Mouse (Mus musculus) lung, embryonic 16.5 days (tissue): ENCODE measurements at regions not wholly inside any gene's neighbourhood (a gene's known extent, or its start where the extent isn't known, plus 50 kb on each side); places are given as distances from the start of the nearest gene placed in this dataset.

Experiments
- ATAC-seq: fragments of 200-750 bp; cut with Nextera tagmentation; 2 replicates; pipeline ENCODE4 v1.8.0; 2017; ENCODE audit warnings: low read depth, mild to moderate bottlenecking, moderate library complexity
- H3K27ac ChIP-seq: fragments of 300-500 bp; sonication (generic); 2 replicates; pipeline ENCODE4 v1.5.1; 2014; ENCODE audit warnings: mild to moderate bottlenecking, control low read depth, low read length
- H3K27me3 ChIP-seq: fragments of 300-500 bp; sonication (generic); 2 replicates; pipeline ENCODE4 v1.6.1; 2014; ENCODE audit warnings: low read depth, low read length, mixed read lengths; ENCODE audit not compliant: control insufficient read depth, insufficient read depth
- H3K36me3 ChIP-seq: fragments of 300-500 bp; sonication (generic); 2 replicates; pipeline ENCODE4 v1.6.1; 2014; ENCODE audit warnings: low read length; ENCODE audit not compliant: control insufficient read depth, insufficient read depth
- H3K4me1 ChIP-seq: fragments of 300-500 bp; sonication (generic); replicated peaks from 2 replicates; pipeline ENCODE4 v1.6.1; 2014; ENCODE audit warnings: low read length, mixed read lengths; ENCODE audit not compliant: control insufficient read depth, insufficient read depth
- H3K4me2 ChIP-seq: fragments of 300-500 bp; sonication (generic); 2 replicates; pipeline ENCODE4 v1.6.1; 2014; ENCODE audit warnings: low read depth, low read length, control low read depth
- H3K4me3 ChIP-seq: fragments of 300-500 bp; sonication (generic); 2 replicates; pipeline ENCODE4 v1.5.1; 2014; ENCODE audit warnings: mild to moderate bottlenecking, low read length, control low read depth
- H3K9ac ChIP-seq: fragments of 300-500 bp; sonication (generic); 2 replicates; pipeline ENCODE4 v1.6.1; 2014; ENCODE audit warnings: low read length, control low read depth
- H3K9me3 ChIP-seq: fragments of 300-500 bp; sonication (generic); 2 replicates; pipeline ENCODE4 v1.6.1; 2016; ENCODE audit warnings: low read length; ENCODE audit not compliant: control insufficient read depth
- WGBS: fragments of 180-500 bp; shearing (Covaris S2); extraction: QIAGEN DNeasy Blood & Tissue Kit; methylation state at CpG from one replicate; pipeline ENCODE4 v1.1.7; 2014; 5-methylcytosine and 5-hydroxymethylcytosine counted together

GRCm38 (mm10) chr17:83015656-83016055 is 199.4 kb upstream of the Pkdcc start:
- WGBS, result 37% methylated on average over 2 of the region's 2 CpGs
- Histone ChIP-seq H3K36me3 (no peaks in the 10 kb centered on the region), H3K9ac (no peak overlapping the region), H3K27me3 (no peaks in the 10 kb centered on the region), H3K27ac (no peak overlapping the region), H3K4me3 (no peak overlapping the region), H3K9me3 (no peaks in the 10 kb centered on the region), H3K4me1 (peaks cover 13% of the 10 kb centered on the region; the same call in 1 of the 2 replicates), H3K4me2 (no peak overlapping the region)
- no peak for ATAC-seq

GRCm38 (mm10) chr17:83016936-83017335 is 198.2 kb upstream of the Pkdcc start:
- H3K9me3 ChIP-seq, result no peaks in the 10 kb centered on the region
- no peak overlapping the region for H3K4me3 ChIP-seq
- peaks cover 13% of the 10 kb centered on the region; the same call in 1 of the 2 replicates for H3K4me1 ChIP-seq
- no peak overlapping the region for H3K27ac ChIP-seq
- 89% methylated on average over 5 of the region's 5 CpGs for WGBS
- no peaks in the 10 kb centered on the region for H3K36me3 ChIP-seq
- no peak overlapping the region for H3K4me2 ChIP-seq
- H3K27me3 ChIP-seq, result no peaks in the 10 kb centered on the region
- ATAC-seq, result no peak
- H3K9ac ChIP-seq, result no peak overlapping the region

- no peak for ATAC-seq
- H3K36me3 ChIP-seq, result no peaks in the 10 kb centered on the region
- no peaks in the 10 kb centered on the region for H3K9me3 ChIP-seq
- no peak overlapping the region for H3K4me3 ChIP-seq
- H3K4me2 ChIP-seq, result no peak overlapping the region
- peak overlapping the region; percentile 76 for H3K27ac ChIP-seq
- 36% methylated on average over 5 of the region's 5 CpGs for WGBS
- H3K9ac ChIP-seq, result no peak overlapping the region
- H3K27me3 ChIP-seq, result no peaks in the 10 kb centered on the region
- peaks cover 13% of the 10 kb centered on the region; the same call in 1 of the 2 replicates for H3K4me1 ChIP-seq
These were observed 195.8 kb upstream of the Pkdcc start for GRCm38 (mm10) chr17:83019267-83019666.

GRCm38 (mm10) chr17:83020576-83020975 is 194.5 kb upstream of the Pkdcc start:
- WGBS, result 42% methylated on average over 10 of the region's 10 CpGs
- Histone ChIP-seq H3K27ac (peak overlapping the region; percentile 76), H3K9me3 (no peaks in the 10 kb centered on the region), H3K9ac (no peak overlapping the region), H3K27me3 (no peaks in the 10 kb centered on the region), H3K36me3 (no peaks in the 10 kb centered on the region), H3K4me3 (no peak overlapping the region), H3K4me1 (peaks cover 17% of the 10 kb centered on the region; the same call in 1 of the 2 replicates), H3K4me2 (no peak overlapping the region)
- ATAC-seq, result peak; percentile 86

GRCm38 (mm10) chr17:83025340-83025816 is 189.7 kb upstream of the Pkdcc start:
- no peaks in the 10 kb centered on the region for H3K9me3 ChIP-seq
- no peak overlapping the region for H3K27ac ChIP-seq
- no peak overlapping the region for H3K9ac ChIP-seq
- no peaks in the 10 kb centered on the region for H3K36me3 ChIP-seq
- no peak overlapping the region for H3K4me3 ChIP-seq
- 8% methylated on average over 5 of the region's 5 CpGs for WGBS
- H3K27me3 ChIP-seq, result no peaks in the 10 kb centered on the region
- H3K4me2 ChIP-seq, result no peak overlapping the region
- peaks cover 4% of the 10 kb centered on the region; the same call in 1 of the 2 replicates for H3K4me1 ChIP-seq
- peak; percentile 65 for ATAC-seq

GRCm38 (mm10) chr17:83034914-83035573 is 180.0 kb upstream of the Pkdcc start:
- Histone ChIP-seq H3K4me3 (no peak overlapping the region), H3K27me3 (no peaks in the 10 kb centered on the region), H3K4me1 (peaks cover 3% of the 10 kb centered on the region; the same call in 1 of the 2 replicates), H3K4me2 (no peak overlapping the region), H3K36me3 (no peaks in the 10 kb centered on the region), H3K9ac (no peak overlapping the region), H3K9me3 (no peaks in the 10 kb centered on the region), H3K27ac (peak overlapping the region; percentile 73)
- WGBS, result 38% methylated on average over 6 of the region's 6 CpGs
- peak; percentile 91 for ATAC-seq

- Histone ChIP-seq H3K9me3 (no peaks in the 10 kb centered on the region), H3K4me1 (peaks cover 3% of the 10 kb centered on the region; the same call in 1 of the 2 replicates), H3K4me3 (no peak overlapping the region), H3K4me2 (no peak overlapping the region), H3K27me3 (no peaks in the 10 kb centered on the region), H3K36me3 (no peaks in the 10 kb centered on the region), H3K9ac (no peak overlapping the region), H3K27ac (peak overlapping the region; percentile 73)
- peak; percentile 72 for ATAC-seq
- 42% methylated on average over 5 of the region's 5 CpGs for WGBS
These were observed 179.5 kb upstream of the Pkdcc start for GRCm38 (mm10) chr17:83035574-83035918.

GRCm38 (mm10) chr17:83039563-83039962 is 175.5 kb upstream of the Pkdcc start:
- Histone ChIP-seq H3K9ac (no peak overlapping the region), H3K4me2 (no peak overlapping the region), H3K27ac (no peak overlapping the region), H3K27me3 (no peaks in the 10 kb centered on the region), H3K4me3 (no peak overlapping the region), H3K36me3 (no peaks in the 10 kb centered on the region), H3K4me1 (peaks cover 3% of the 10 kb centered on the region; the same call in 1 of the 2 replicates), H3K9me3 (no peaks in the 10 kb centered on the region)
- 85% methylated on average over 3 of the region's 3 CpGs for WGBS
- no peak for ATAC-seq

- ATAC-seq, result no peak
- Histone ChIP-seq H3K27ac (no peak overlapping the region), H3K4me1 (peaks cover 4% of the 10 kb centered on the region), H3K9me3 (no peaks in the 10 kb centered on the region), H3K4me2 (no peak overlapping the region), H3K4me3 (no peak overlapping the region), H3K27me3 (no peaks in the 10 kb centered on the region), H3K9ac (no peak overlapping the region), H3K36me3 (no peaks in the 10 kb centered on the region)
- 76% methylated on average over 6 of the region's 6 CpGs for WGBS
These were observed 170.6 kb upstream of the Pkdcc start for GRCm38 (mm10) chr17:83044515-83044914.
